Mouse (Mus musculus) yolk sac, embryonic 10.5 days (tissue): ENCODE measurements around the gene Ccnb1ip1.
A peak's percentile ranks its signal among the peaks of the same experiment; 100 is the strongest.
"Not testable (repeated sequence)": the region's sequence is repeated elsewhere in the genome, so short reads cannot be mapped to it uniquely, and the experiment has no call there.

Experiments used
- DNase-seq: peaks from one replicate; pipeline ENCODE4 v3.0.0-alpha.2; 2017; ENCODE audit warnings: low spot score

Ccnb1ip1 gene

GRCm38 (mm10) chr14:50807487-50808072 is at the start of gene Ccnb1ip1, which contains the start of gene Parp2:
Gene Ccnb1ip1, minus strand, starts transcription at chr14:50807732.
Gene Parp2, plus strand, starts transcription at chr14:50807841.
- DNase-seq = peak; percentile 99

- DNase-seq = no peak
Observed at GRCm38 (mm10) chr14:50855788-50856187, 48.3 kb upstream of the Ccnb1ip1 start.

- no peak for DNase-seq
Observed at GRCm38 (mm10) chr14:50837236-50837635, 29.7 kb upstream of the Ccnb1ip1 start.

GRCm38 (mm10) chr14:50834435-50834834 is 26.9 kb upstream of the Ccnb1ip1 start:
- DNase-seq = no peak

GRCm38 (mm10) chr14:50833964-50834363 is 26.4 kb upstream of the Ccnb1ip1 start:
- no peak for DNase-seq

- no peak for DNase-seq
Observed at GRCm38 (mm10) chr14:50829878-50830277, 22.3 kb upstream of the Ccnb1ip1 start.

GRCm38 (mm10) chr14:50826579-50826978 is 19.0 kb upstream of the Ccnb1ip1 start:
- DNase-seq = no peak

DNA sequence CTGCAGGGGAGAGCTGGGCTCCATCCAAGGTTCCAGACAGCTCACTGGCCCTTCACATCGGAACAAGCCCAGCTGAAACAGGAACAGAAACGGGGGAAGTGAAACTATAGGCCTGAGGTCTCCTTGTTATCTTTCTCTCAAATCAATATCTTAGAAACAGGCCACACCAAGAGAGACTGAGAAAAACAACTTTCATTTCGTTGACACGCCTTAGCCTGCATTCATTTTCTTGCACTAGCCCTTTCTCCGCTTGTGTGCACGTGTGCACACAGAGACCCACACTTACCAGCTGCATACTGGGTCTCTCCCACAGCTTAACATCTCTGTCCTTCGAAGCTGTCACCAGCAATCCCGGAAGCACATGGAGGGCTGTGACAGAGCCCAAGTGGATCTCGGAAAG is 16.7 kb upstream of the Ccnb1ip1 start:
- DNase-seq = no peak

- DNase-seq = no peak
Observed at GRCm38 (mm10) chr14:50823240-50823639, 15.7 kb upstream of the Ccnb1ip1 start.

- DNase-seq = no peak
Observed at GRCm38 (mm10) chr14:50813060-50813459, 5.5 kb upstream of the Ccnb1ip1 start.

DNA sequence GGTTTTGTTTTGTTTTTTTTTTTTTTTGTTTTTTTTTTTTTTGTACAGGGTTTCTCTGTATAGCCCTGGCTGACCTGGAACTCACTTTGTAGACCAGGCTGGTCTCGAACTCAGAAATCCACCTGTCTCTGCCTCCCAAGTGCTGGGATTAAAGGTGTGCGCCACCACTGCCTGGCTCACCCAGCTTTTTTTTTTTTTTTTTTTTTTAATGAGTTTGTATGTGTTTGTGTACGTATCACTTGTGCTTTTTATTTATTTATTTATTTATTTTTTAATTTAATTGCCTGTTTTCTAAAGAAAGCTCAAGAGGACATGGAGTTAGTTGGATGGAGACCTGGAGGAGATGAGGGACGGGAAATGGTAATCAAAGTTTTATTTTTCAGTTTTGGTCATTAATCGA is 1.1 kb downstream of the Ccnb1ip1 start:
- DNase-seq = not testable (repeated sequence)

- no peak for DNase-seq
Observed at GRCm38 (mm10) chr14:50804683-50805082, 2.8 kb downstream of the Ccnb1ip1 start.

DNA sequence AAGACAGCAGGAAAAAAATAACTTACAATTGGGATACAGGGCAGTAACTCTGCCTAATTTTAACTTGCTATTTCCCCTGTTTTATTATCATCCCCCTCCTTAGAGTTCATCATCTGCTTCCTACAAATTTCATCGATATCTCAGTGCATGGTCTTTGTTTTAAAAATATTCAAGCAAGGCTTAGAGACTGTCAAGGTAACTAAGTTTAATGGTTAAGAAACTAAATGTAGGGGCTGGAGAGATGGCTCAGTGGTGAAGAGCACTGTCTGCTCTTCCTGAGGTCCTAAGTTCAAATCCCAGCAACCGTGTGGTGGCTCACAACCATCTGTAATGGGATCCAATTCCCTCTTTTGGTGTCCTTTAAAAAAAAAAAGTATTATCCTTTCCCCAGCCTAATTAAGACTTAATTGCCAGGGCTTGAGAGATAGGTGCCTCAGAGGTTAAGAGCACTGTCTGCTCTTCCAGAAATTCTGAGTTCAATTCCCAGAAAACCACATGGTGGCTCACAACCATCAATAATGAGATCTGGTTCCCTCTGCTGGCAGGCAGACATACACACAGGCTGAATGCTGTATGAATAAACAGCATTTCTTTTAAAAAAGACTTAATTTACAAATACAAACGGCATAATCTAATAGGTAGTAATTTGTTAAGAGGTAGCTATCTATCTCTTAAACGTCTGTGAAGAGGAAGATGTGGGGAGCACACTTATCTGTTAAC is 4.5 kb downstream of the Ccnb1ip1 start:
- DNase-seq = no peak

DNA sequence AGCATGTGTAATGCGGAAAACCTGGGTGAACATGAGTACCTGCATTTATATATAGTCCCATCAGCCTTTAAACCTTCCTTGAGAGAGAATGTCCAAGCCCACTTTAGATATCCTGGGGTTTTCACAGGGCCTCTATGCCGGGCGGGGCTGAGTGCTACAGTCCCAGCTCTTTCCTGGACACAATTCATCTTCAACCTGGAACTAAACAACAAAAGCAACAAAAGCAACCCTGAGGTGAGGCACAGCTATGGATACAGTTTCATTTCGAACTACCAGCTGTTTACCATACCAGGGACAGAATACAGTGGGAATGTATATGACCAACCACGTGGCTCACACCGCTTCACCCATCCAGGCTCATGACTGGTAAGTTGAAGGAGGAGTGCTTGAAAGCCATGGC is 5.1 kb downstream of the Ccnb1ip1 start:
- no peak for DNase-seq

GRCm38 (mm10) chr14:50799502-50800259 is 7.9 kb downstream of the Ccnb1ip1 start:
- DNase-seq = no peak

DNA sequence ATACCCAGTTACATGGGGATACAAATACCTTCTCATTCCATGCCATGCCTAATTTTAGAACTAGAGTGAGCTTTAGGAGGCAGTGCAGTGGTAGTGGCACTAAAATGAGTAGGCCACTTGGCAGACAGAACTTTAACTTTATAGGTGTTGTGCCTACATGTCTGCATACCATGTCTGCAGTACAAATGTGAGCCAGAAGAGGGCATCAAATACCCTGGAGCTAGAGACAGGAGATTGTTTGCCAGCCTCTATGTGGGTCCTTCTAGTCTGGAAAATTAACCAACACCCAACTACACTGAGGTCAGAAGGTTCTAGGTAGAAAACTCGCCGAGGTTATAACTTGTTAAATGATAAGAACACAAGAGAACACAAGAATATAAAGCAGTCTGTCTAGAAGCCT is 9.0 kb downstream of the Ccnb1ip1 start:
- DNase-seq = no peak

DNA sequence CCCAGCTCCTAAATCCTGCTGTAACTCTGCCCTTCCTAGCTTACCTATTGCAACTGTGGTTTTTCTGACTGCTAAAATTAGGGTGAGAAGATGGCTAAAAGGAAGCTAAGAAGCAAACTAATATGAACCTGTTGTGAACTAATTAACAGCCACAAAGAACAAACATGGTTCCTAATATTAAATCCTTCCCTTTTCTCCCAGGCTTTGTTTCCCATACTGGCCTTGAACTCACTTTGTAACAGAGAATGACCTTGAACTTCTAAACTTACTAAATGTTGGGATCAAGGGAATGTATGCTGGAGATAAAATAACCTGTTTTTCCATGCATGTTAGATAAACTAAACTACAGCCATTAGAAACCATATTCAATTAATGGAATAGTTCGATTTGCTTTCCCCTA is 11.1 kb downstream of the Ccnb1ip1 start:
- no peak for DNase-seq

- no peak for DNase-seq
Observed at GRCm38 (mm10) chr14:50795965-50796364, 11.6 kb downstream of the Ccnb1ip1 start.

GRCm38 (mm10) chr14:50795261-50795935 is 12.1 kb downstream of the Ccnb1ip1 start:
- DNase-seq = no peak

DNA sequence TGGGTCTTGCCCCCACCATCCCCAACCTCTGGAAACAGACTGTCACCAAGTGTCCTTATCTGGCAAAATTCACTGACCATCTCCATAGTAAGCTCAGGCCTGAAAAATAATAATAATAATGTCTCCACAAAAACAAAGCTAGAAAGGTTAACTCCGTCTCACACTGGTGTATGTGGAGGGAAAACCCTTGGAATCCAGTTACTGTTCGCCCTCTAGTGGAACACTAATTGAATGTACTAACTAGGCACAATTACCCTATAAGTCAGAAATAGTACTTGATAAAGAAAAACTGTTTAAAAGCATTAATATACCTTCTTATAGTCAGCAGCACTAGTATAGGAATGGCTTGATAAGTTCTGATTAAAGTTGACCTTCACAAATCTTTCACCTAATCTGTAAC is 19.4 kb downstream of the Ccnb1ip1 start:
- no peak for DNase-seq

DNA sequence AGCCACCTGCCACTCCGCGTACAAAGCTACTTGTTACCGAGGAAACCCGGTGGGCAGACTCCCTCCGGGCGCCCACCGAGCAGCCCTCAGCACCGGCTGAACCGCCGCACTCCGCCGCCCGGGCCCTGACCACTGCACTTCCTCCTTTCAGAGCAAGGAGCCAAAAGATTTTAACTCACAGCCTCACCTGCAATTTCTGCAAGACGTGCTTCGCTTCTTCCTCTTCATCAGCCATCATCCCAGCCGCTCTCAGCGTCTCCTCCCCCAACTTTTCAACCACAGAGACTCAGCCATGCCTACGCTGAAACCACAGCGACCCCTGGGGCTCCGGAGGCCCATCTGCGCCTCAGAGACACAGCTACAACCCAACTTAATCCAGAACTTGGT is 22.3 kb downstream of the Ccnb1ip1 start, which contains the start of gene Ttc5:
Gene Ttc5, minus strand, starts transcription at position 269 of the 387 bp plus-strand sequence.
- DNase-seq = peak; percentile 89
